Mouse (Mus musculus): ENCODE results near the gene Cd207.

Cd207 gene

DNA sequence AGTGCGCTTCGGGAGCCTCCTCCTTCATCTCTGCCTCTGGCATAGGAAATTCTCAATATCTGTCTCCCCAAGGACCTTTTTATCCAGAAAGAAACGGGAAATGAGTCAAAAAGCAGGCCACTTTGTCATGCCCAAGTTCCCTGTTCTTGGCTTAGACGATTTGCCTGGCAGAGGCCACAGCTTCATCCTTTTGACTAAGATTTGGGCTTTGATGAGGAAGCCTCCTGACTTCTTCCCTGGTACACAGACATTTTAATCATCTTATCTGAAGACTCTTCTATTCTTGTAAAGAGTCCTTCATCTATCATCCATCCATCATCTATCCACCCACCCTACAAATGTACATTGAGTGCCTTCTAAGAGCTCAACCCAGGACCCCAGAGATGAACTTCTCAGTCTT, at the start of gene Cd207:
TSS of gene Cd207 (minus strand) at position 101 of the 400 bp plus-strand sequence.
- no peak for DNase-seq (ENCODE audit: low read depth, low spot score)

GRCm38 (mm10) chr6:83727178-83727577, 49.5 kb upstream of the Cd207 start:
- DNase-seq (ENCODE audit: low read depth, low spot score) = no peak

DNA sequence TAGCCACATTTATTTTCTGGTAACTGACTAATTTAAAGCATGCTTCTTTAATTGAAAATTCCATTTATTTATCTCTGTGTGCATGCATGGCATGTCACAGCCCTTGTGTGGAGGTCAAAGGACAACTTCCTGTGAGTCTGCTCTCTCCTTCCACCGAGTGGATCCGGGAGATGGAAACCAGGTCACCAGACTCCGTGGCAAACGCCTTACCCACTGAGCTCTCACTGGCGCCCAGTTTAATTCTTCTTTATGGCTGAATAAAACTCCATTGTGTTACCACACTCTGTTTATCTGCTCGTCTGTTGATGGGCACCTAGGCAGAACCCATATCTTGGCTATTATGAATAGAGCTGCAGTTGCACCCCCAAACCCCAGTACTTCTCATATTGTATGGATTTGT, 44.9 kb upstream of the Cd207 start:
- no peak for DNase-seq (ENCODE audit: low read depth, low spot score)

DNA sequence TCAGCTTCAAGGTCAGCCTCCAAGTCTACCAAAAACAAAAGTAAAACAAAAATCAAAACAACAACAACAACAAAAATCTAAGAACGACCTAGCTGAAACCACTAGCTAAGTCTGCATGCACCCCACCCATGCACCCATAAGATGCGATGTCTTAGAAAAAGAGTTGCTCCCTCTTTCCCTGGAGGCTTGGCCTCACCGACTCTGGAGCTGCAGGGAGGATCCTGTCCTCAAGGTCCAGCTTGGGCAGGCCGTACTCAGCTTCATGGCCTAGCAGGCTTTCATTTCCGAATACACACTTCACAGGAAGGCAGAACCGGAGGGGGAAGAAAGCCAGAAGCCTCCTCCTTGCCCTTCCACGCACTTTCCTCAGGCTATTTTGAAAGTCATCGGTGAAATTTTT, 39.4 kb upstream of the Cd207 start:
- DNase-seq (ENCODE audit: low read depth, low spot score) = no peak

- no peak for DNase-seq (ENCODE audit: low read depth, low spot score)
Observed at GRCm38 (mm10) chr6:83715461-83716196, 38.0 kb upstream of the Cd207 start.

DNA sequence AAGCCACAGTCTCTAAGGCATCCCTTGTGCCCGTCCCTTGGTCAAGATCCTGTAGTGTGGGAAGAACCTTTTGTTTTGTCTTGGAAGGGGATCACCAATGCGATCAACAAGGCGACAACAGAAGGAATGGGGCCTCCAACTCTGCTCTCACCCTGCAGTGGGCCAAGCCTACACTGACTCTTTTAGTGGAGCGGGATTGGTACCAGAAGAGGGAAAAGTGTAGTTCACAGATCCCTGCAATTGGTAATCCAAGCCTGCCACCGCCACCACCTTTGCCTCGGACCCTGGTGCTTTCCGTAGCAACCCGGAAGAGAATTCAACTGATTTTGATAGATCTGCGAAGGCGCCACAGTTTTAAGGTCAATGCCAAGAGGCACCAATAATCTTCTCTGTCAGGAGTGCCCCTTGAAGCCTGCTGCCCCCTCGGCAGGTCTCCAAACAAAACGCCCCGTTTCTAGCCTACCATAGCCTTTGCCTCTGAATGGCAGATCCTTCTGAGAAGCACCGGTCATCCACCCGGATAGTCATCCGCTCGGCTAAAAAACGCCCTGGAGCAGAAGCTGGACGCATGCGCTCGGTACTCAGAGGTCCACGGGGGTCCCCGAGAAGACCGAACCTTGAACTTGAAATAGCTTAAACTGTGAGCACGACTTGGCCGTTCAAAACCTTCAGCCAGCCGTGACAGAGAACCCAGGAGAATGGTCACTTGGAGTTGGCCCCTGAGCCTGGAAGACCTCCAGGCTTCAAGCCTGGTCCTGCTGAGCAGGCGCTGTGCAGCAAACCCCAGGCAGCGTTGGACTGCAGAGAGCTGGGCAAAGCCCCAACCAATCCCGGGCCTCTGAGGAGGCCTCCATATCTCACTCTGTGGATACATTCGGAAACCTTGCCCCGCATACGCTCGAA, 36.8 kb upstream of the Cd207 start:
- no peak for DNase-seq (ENCODE audit: low read depth, low spot score)

DNA sequence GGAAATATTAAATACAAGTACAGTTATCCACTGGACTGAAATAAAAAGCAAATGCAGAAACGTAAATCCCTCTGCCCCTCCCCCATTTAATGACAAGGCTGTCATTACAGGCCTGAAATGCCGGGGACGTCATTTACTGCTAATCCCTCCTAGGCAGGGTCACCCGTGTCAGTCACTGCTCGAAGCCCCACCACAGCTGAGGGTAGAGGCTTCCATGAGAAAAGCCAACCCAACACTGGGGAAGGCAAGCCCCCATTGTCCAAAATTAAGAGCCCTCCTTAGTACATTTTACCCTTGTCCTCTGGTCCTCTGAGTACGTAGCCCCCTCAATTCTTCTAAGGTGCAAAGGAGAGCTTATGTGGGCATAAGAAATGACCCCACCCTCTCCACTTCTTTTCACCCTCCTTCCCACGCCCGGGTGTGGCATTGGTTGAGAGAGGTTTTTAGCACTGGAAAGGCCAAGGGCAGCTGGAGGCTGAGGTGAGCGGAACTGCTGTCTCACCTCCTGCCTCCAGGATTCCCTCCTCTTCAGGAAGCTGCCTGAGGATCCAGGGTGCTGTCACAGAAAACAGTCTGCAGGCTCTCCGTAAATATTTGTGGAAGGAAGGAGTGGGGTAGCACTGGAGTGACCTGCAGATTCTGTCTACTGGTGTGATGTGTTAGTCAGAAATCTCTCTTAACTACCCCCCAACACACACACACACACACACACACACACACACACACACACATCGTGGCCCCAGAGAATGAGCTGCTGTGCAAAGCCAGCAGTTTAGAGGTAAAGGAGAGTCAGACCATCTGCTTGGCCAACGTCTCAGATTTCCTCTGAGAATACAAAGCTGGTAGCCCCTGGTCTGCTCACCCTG, 35.8 kb upstream of the Cd207 start:
- DNase-seq (ENCODE audit: low read depth, low spot score) = no peak

- DNase-seq (ENCODE audit: low read depth, low spot score) = no peak
Observed at GRCm38 (mm10) chr6:83711725-83712475, 34.2 kb upstream of the Cd207 start.

- peak; percentile 86 for DNase-seq (ENCODE audit: low read depth, low spot score)
Observed at GRCm38 (mm10) chr6:83711067-83711675, 33.5 kb upstream of the Cd207 start, which contains the start of gene Vax2. Gene Vax2, plus strand, starts transcription at chr6:83711264.

DNA sequence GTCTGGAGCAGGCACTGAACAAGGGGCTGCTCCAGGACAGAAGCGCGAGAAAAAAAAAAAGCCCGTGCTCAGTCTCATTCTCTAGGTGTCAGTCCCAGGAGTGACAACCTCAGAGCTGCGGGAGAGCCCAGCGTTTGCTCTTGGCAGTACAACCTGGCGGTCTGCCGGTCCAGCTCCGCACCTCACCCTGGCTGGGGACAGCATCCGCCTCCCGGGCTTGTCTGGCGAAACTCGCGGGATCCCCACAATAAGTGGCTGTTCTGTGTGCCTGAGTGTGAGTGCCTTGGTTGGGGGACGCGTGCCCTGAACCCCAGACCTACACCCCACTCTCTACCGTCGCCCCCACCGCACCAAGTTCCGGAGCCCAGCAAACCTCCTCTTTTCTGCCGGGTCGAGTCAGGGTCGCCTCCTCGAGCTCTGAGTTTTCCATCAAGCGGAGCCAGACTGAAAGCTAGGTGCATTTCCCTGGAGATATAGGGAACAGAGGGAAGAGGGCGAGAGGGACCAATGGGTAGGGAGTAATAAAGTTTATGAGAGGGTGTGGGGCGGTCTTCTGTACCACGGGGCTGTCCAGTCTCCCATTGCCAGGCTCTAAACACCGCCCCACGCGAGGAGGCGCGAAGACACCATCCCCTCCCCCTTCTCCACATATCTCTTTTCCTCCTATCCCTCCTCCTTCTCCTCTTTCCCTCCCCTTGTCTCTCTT, 32.9 kb upstream of the Cd207 start:
- no peak for DNase-seq (ENCODE audit: low read depth, low spot score)

DNA sequence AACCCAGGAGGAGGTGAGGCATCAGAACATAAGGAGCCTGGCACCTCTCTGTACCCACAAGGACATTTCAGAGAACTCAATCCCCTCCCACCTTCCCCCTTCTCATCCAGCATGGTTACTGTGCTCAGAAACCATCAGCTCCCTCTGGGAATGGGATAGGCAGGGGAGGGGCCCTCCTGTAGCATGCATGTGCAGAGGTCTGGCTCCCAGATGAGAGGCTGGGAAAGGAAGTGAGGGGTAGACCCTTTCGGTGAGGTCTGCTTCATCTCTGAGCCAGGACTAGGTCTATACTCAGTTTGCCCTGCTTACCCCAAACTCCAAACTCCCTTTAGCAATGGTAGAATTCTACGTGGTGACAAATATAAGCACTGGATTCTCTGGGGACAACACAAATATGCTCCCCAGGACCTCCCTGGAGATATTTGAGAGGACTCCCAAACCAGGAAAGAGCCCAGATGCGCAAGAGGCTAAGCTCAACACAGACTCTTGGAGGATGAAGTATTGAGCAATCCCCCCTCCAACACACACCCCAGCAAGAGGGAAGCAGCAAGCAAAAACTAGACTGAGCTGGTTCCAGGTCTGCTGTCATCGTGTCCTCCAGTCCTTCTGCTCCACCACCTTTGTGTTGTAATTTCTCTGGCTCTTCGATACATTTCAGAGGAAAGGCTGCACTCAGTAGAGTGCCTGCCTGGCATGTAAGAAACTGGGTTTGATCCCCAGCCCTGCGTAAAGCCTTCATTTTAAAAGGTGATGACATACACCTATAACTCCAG, 30.3 kb upstream of the Cd207 start:
- no peak for DNase-seq (ENCODE audit: low read depth, low spot score)

- DNase-seq (ENCODE audit: low read depth, low spot score) = no peak
Observed at GRCm38 (mm10) chr6:83704701-83705100, 27.0 kb upstream of the Cd207 start.

GRCm38 (mm10) chr6:83704294-83704693, 26.6 kb upstream of the Cd207 start:
- no peak for DNase-seq (ENCODE audit: low read depth, low spot score)

GRCm38 (mm10) chr6:83703722-83704078, 26.0 kb upstream of the Cd207 start:
- DNase-seq (ENCODE audit: low read depth, low spot score) = no peak

DNA sequence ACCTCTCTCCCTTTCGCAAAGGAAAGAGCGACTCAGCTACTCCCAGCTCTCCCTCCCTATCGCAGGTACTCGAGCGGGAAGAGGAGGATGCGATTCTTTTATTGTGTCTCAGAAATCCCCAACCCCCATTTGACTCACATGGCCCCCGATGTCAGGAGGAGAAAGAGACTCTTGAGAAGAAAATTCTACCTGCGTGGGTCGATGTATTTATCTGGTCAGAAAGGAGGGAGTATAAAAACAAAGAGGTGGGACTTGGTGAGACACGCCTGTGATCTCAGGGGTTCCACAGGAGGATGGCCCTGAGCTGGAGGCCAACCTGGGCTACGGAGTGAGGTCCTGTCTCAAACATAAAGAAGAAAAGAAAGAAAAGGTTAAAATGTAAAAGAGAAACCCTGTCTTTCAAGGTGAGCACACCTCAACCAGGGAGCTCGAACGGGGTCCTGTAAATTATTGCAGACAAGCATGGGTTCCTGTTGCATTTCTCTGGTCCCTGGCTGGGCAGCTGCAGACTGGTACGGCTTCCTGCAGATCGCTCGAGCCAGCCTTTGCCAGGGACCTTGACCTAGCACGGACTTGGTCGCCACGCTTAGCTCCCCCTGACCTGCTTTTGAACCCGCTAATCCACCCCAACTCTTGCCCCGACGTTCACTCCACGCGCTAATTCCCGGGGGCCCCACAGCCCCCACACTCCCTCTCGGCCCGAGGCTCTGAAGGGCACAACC, 25.5 kb upstream of the Cd207 start:
- DNase-seq (ENCODE audit: low read depth, low spot score) = no peak

DNA sequence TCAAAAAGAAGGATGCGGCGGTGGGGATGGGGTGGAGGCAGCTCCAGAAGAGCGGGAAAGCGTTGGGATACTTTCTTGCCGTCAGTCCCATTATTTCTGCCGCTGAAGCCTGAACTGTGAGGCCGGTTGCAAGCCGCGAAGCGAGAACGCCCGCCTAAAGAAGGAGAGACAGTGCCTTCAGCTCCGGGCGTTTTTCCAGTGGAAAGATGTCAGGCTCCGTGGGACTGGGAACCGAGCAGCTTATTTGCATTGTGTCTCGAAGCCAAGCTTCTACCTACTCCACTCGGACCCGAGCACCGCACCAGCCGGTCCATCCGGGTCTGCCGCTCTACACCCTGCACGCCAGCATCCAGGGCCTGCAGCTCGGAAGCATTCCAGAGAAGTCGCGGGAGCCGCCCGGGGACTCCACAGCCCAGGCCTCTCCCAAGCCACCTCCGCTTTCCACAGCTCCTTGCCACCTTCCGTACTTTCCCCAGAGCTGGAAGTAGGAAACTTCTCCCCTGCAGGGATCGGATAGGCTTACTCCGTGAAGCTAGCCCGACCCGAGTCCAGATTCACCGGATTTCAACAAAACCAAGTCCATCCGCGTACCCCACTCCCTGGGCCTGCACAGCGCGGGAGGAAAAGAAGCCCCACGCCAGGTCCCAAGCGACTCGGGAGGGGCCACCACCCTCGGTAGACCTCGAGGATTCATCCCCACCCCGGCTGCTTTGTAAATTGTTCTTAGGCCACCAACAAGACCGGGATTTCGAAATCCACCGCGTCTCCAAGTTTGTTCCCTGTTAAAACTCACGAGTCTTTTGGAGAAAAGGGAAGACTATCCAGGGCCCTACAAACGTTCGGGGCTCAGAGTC, 24.7 kb upstream of the Cd207 start:
- DNase-seq (ENCODE audit: low read depth, low spot score) = no peak

- DNase-seq (ENCODE audit: low read depth, low spot score) = no peak
Observed at GRCm38 (mm10) chr6:83701001-83701400, 23.3 kb upstream of the Cd207 start.

- DNase-seq (ENCODE audit: low read depth, low spot score) = no peak
Observed at GRCm38 (mm10) chr6:83699971-83700370, 22.3 kb upstream of the Cd207 start.
